Comparison of ENCODE assay signal across 8 mouse cellular contexts in genomic region chr4:123990293-123991185, GRCm38 (mm10).
DNase-seq lines count a peak whose midpoint lies in the region; ATAC-seq and TF ChIP-seq lines count a peak whose summit lies in the region.

No protein-coding gene starts in this region.

- H3K9ac ChIP-seq in lung, embryonic 14.5 days = no peak overlapping the region
- peak overlapping the region; percentile 62 for H3K9ac ChIP-seq in heart, embryonic 14.5 days (ENCODE audit: low read length)

- no peaks in the 10 kb centered on the region for H3K79me2 ChIP-seq in macrophage (ENCODE audit: inconsistent target)

- no peak for TF ChIP-seq POLR2A in small intestine, adult 2 months (IDR thresholded peaks at IDR 0.05; ENCODE audit: low read depth, low read length)

- H3K27me3 ChIP-seq in lung, embryonic 14.5 days (ENCODE audit: insufficient read depth, low read length) = peaks cover 41% of the 10 kb centered on the region
- peaks cover 14% of the 10 kb centered on the region for H3K27me3 ChIP-seq in heart, embryonic 14.5 days (ENCODE audit: control insufficient read depth, insufficient read depth, low read length)
- H3K27me3 ChIP-seq in small intestine, adult 2 months (ENCODE audit: control insufficient read depth, insufficient read depth, low read length) = peaks cover 6% of the 10 kb centered on the region; the same call in 1 of the 2 replicates

- no peaks in the 10 kb centered on the region for H3K9me3 ChIP-seq in lung, embryonic 14.5 days (ENCODE audit: low read depth, low read length)
- no peaks in the 10 kb centered on the region for H3K9me3 ChIP-seq in heart, embryonic 14.5 days (ENCODE audit: control insufficient read depth, low read length)

- peak; percentile 56 for DNase-seq in lung, embryonic 14.5 days
- DNase-seq in lung, postnatal 14 days = no peak
- DNase-seq in c-Kit-positive CD71-negative TER-119-negative erythroid progenitor cells, embryonic 14.5 days (ENCODE audit: low read depth) = peak; percentile 8
- DNase-seq in kidney, postnatal 25 days = peak; percentile 64 to 90
- DNase-seq in spleen, postnatal 10 days (ENCODE audit: low spot score in 2 of 2) = no peak

- H3K36me3 ChIP-seq in lung, embryonic 14.5 days (ENCODE audit: insufficient read depth) = no peaks in the 10 kb centered on the region
- no peaks in the 10 kb centered on the region for H3K36me3 ChIP-seq in heart, embryonic 14.5 days (ENCODE audit: control insufficient read depth, insufficient read depth, low read length)
- H3K36me3 ChIP-seq in macrophage (ENCODE audit: inconsistent target) = no peaks in the 10 kb centered on the region
- H3K36me3 ChIP-seq in small intestine, adult 2 months (ENCODE audit: control insufficient read depth, insufficient read depth, low read length) = no peaks in the 10 kb centered on the region

- peak overlapping the region; percentile 27 for H3K4me3 ChIP-seq in lung, embryonic 14.5 days (ENCODE audit: low read depth, low read length)
- H3K4me3 ChIP-seq in heart, embryonic 14.5 days (ENCODE audit: control insufficient read depth in 1 of 2, insufficient read depth in 1 of 2, low read depth in 1 of 2, low read length in 2 of 2) = peak overlapping the region; percentile 22 to 37
- no peak overlapping the region; the same call in 1 of the 2 replicates for H3K4me3 ChIP-seq in macrophage (ENCODE audit: inconsistent target)
- H3K4me3 ChIP-seq in small intestine, adult 2 months (ENCODE audit: low read depth, low read length) = peak overlapping the region; percentile 20; the same call in 1 of the 2 replicates

- no peak for TF ChIP-seq CTCF in lung, embryonic 14.5 days (IDR thresholded peaks at IDR 0.05; ENCODE audit: low read depth)
- TF ChIP-seq CTCF in small intestine, adult 2 months (IDR thresholded peaks at IDR 0.05; ENCODE audit: extremely low read depth, insufficient read length, insufficient replicate concordance, low read depth, low read length) = no peak

- H3K27ac ChIP-seq in lung, embryonic 14.5 days (ENCODE audit: low read depth) = no peak overlapping the region
- no peak overlapping the region for H3K27ac ChIP-seq in heart, embryonic 14.5 days (replicated peaks in 1 of 2; ENCODE audit: control insufficient read depth in 1 of 2, insufficient read depth in 1 of 2, low read depth in 2 of 2, low read length in 2 of 2)
- H3K27ac ChIP-seq in macrophage = peak overlapping the region; percentile 39
- H3K27ac ChIP-seq in small intestine, adult 2 months (ENCODE audit: insufficient read depth, low read depth, low read length) = no peak overlapping the region

- ATAC-seq in lung, embryonic 14.5 days (ENCODE audit: insufficient read depth) = peak; percentile 77; the same call in 1 of the 2 replicates
- no peak for ATAC-seq in heart, embryonic 14.5 days (ENCODE audit: insufficient number of reproducible peaks, insufficient read depth, low FRiP score, low read depth)

- no peaks in the 10 kb centered on the region for H3K4me1 ChIP-seq in lung, embryonic 14.5 days (ENCODE audit: insufficient read depth)
- peaks cover 6 to 10% of the 10 kb centered on the region in 2 experiments; a peak in 3 of 4 replicates for H3K4me1 ChIP-seq in heart, embryonic 14.5 days (ENCODE audit: control insufficient read depth in 2 of 2, insufficient read depth in 2 of 2, low read length in 2 of 2)
- no peaks in the 10 kb centered on the region; the same call in 1 of the 2 replicates for H3K4me1 ChIP-seq in small intestine, adult 2 months (ENCODE audit: control insufficient read depth, insufficient read depth, insufficient read length, low read length)

- H3K4me2 ChIP-seq in lung, embryonic 14.5 days = peak overlapping the region; percentile 62
- peak overlapping the region; percentile 83 for H3K4me2 ChIP-seq in heart, embryonic 14.5 days (ENCODE audit: low read length)

- WGBS in lung, embryonic 14.5 days = 1% methylated on average over 37 of the region's 37 CpGs
- 3% methylated on average over 37 of the region's 37 CpGs for WGBS in heart, embryonic 14.5 days
- WGBS in macrophage (ENCODE audit: missing documents) = 6% methylated on average over 37 of the region's 37 CpGs
- WGBS in small intestine, adult 2 months = 4% methylated on average over 37 of the region's 37 CpGs

Comparison
In these comparisons a context has a peak if more than half of its experiments do, and no peak if none do; other contexts are left out.
1. DNase-seq: peak in lung, embryonic 14.5 days (single experiment), c-Kit-positive CD71-negative TER-119-negative erythroid progenitor cells, embryonic 14.5 days (single experiment) and kidney, postnatal 25 days (2 of 2); none in lung, postnatal 14 days (single experiment) and spleen, postnatal 10 days (0 of 2).